In genomic region chr6:72519892-72520663, GRCm38 (mm10) we compare ENCODE assay signal across 8 mouse cellular contexts. TPM values are rescaled to one million over a fixed set of nuclear protein-coding genes. Genes with fewer than 3 reads are reported as not detected.
DNase-seq lines count a peak whose midpoint lies in the region; ATAC-seq and TF ChIP-seq lines count a peak whose summit lies in the region.

No protein-coding gene starts in this region.

- H3K27ac ChIP-seq in heart, embryonic 11.5 days (ENCODE audit: low read depth, low read length): no peak overlapping the region
- peak overlapping the region; percentile 80 for H3K27ac ChIP-seq in embryonic facial prominence, embryonic 10.5 days (replicated peaks)
- H3K27ac ChIP-seq in heart, embryonic 13.5 days (replicated peaks): peak overlapping the region; percentile 49

- no peak; the same call in 1 of the 2 replicates for ATAC-seq in heart, embryonic 11.5 days (replicated peaks; ENCODE audit: insufficient number of reproducible peaks, low FRiP score, low TSS enrichment)
- no peak for ATAC-seq in heart, embryonic 13.5 days (ENCODE audit: extremely low read depth, insufficient number of reproducible peaks, low FRiP score, low TSS enrichment)
- ATAC-seq in inflammation-experienced regulatory T-cells, adult 6 months: no peak
- ATAC-seq in activated CD4-positive, CD25-positive, alpha-beta regulatory T cell, adult 4 months: no peak

- no peak overlapping the region for H3K4me2 ChIP-seq in heart, embryonic 11.5 days
- peak overlapping the region; percentile 32 for H3K4me2 ChIP-seq in heart, embryonic 13.5 days
- H3K4me2 ChIP-seq in myocyte (ENCODE audit: low read depth): peak overlapping the region; percentile 24

- no peaks in the 10 kb centered on the region for H3K79me2 ChIP-seq in myocyte (ENCODE audit: control insufficient read depth, insufficient read depth)

- no peak overlapping the region for H3ac ChIP-seq in myocyte (ENCODE audit: control insufficient read depth, insufficient read length)

- peaks cover 9% of the 10 kb centered on the region; the same call in 1 of the 2 replicates for H3K4me1 ChIP-seq in heart, embryonic 11.5 days (ENCODE audit: control insufficient read depth, insufficient read depth, low read length)
- peaks cover 24% of the 10 kb centered on the region for H3K4me1 ChIP-seq in embryonic facial prominence, embryonic 10.5 days
- peaks cover 14% of the 10 kb centered on the region for H3K4me1 ChIP-seq in heart, embryonic 13.5 days

- TF ChIP-seq POLR2A in myocyte (IDR thresholded peaks at IDR 0.05; ENCODE audit: insufficient read length, low read depth): no peak

- H3K4me3 ChIP-seq in heart, embryonic 11.5 days (ENCODE audit: low read depth, low read length): no peak overlapping the region
- H3K4me3 ChIP-seq in embryonic facial prominence, embryonic 10.5 days: peak overlapping the region; percentile 37
- H3K4me3 ChIP-seq in heart, embryonic 13.5 days: no peak overlapping the region
- no peak overlapping the region for H3K4me3 ChIP-seq in myocyte

- no peaks in the 10 kb centered on the region for H3K36me3 ChIP-seq in heart, embryonic 11.5 days (ENCODE audit: control insufficient read depth, insufficient read depth, low read length)
- H3K36me3 ChIP-seq in embryonic facial prominence, embryonic 10.5 days (replicated peaks): no peaks in the 10 kb centered on the region
- no peaks in the 10 kb centered on the region for H3K36me3 ChIP-seq in heart, embryonic 13.5 days
- H3K36me3 ChIP-seq in myocyte (ENCODE audit: control insufficient read depth, insufficient read depth): no peaks in the 10 kb centered on the region

- H3K9me3 ChIP-seq in heart, embryonic 11.5 days (replicated peaks; ENCODE audit: control insufficient read depth, low read length): no peaks in the 10 kb centered on the region
- no peaks in the 10 kb centered on the region for H3K9me3 ChIP-seq in embryonic facial prominence, embryonic 10.5 days
- no peaks in the 10 kb centered on the region for H3K9me3 ChIP-seq in heart, embryonic 13.5 days

- DNase-seq in heart, adult 11 months: peak; percentile 98
- peak; percentile 70 for DNase-seq in embryonic facial prominence, embryonic 10.5 days (ENCODE audit: low spot score)
- peak; percentile 36 to 48 for DNase-seq in layer of hippocampus, postnatal 25 days (ENCODE audit: extremely low spot score in 1 of 2, low spot score in 1 of 2)

- H3K27me3 ChIP-seq in heart, embryonic 11.5 days (ENCODE audit: control insufficient read depth, insufficient read depth, low read length): no peaks in the 10 kb centered on the region
- no peaks in the 10 kb centered on the region for H3K27me3 ChIP-seq in embryonic facial prominence, embryonic 10.5 days (replicated peaks; ENCODE audit: low read depth, poor library complexity, severe bottlenecking)
- no peaks in the 10 kb centered on the region for H3K27me3 ChIP-seq in heart, embryonic 13.5 days (replicated peaks)
- H3K27me3 ChIP-seq in myocyte (ENCODE audit: control insufficient read depth, insufficient read depth, insufficient read length): no peaks in the 10 kb centered on the region

- 19% methylated on average over 10 of the region's 10 CpGs for WGBS in heart, embryonic 11.5 days (ENCODE audit: insufficient replicate concordance)
- WGBS in embryonic facial prominence, embryonic 10.5 days: 21% methylated on average over 10 of the region's 10 CpGs
- WGBS in heart, embryonic 13.5 days: 19% methylated on average over 10 of the region's 10 CpGs

- no peak overlapping the region for H3K9ac ChIP-seq in heart, embryonic 11.5 days (ENCODE audit: low read depth, low read length)
- 0 out of 2 replicates have a peak overlapping the region, but pooled peaks have one; percentile 20 for H3K9ac ChIP-seq in heart, embryonic 13.5 days

TF ChIP-seq in myocyte, 11 proteins besides CTCF, POLR2A, EP300 and RAD21:
- no peak for TF ChIP-seq CEBPB (IDR thresholded peaks at IDR 0.05; ENCODE audit: insufficient read depth, poor library complexity, severe bottlenecking)

RNA-seq across cellular contexts. Expression of gene Sh2d6, which starts 1.4 kb away (rescaled TPM):
- polyA plus RNA-seq in heart, embryonic 11.5 days (2014; fragmentation: Nextera tagmentation; extraction: Ambion mirVana): not detected in 2 replicates
- polyA plus RNA-seq in embryonic facial prominence, embryonic 10.5 days (2016; fragmentation: Nextera tagmentation; extraction: Ambion mirVana): 0.16 and 0.19 TPM in 2 replicates
- 0.21 TPM in 1 of 2 replicates, not detected in the other for polyA plus RNA-seq in heart, embryonic 13.5 days (2015; fragmentation: Nextera tagmentation; extraction: Ambion mirVana)
- total RNA-seq in layer of hippocampus, postnatal 25 days (2021): 1 to 10 TPM in 1 of 2 experiments, under 1 TPM in 1; 0.62 to 1.3 TPM
- 1.1 TPM for polyA plus RNA-seq in myocyte (2012; fragmentation: generic; extraction: Trizol)
- not detected for polyA plus RNA-seq in inflammation-experienced regulatory T-cells, adult 6 months (2017; shearing (Covaris generic))
- polyA plus RNA-seq in activated CD4-positive, CD25-positive, alpha-beta regulatory T cell, adult 4 months (2017; shearing (Covaris generic)): not detected

RNA-seq across cellular contexts. Expression of gene Capg, which starts 24.1 kb away (rescaled TPM):
- polyA plus RNA-seq in heart, embryonic 11.5 days (2014; fragmentation: Nextera tagmentation; extraction: Ambion mirVana): 22.7 and 25.9 TPM in 2 replicates
- polyA plus RNA-seq in embryonic facial prominence, embryonic 10.5 days (2016; fragmentation: Nextera tagmentation; extraction: Ambion mirVana): 14.8 and 16.0 TPM in 2 replicates
- polyA plus RNA-seq in heart, embryonic 13.5 days (2015; fragmentation: Nextera tagmentation; extraction: Ambion mirVana): 25.1 and 25.4 TPM in 2 replicates
- 1 to 10 TPM; 3.5 to 4.0 TPM for total RNA-seq in layer of hippocampus, postnatal 25 days (2021)
- polyA plus RNA-seq in myocyte (2012; fragmentation: generic; extraction: Trizol): 394 TPM
- polyA plus RNA-seq in inflammation-experienced regulatory T-cells, adult 6 months (2017; shearing (Covaris generic)): 100 to 1,000 TPM; 499 to 613 (median 536) TPM
- polyA plus RNA-seq in activated CD4-positive, CD25-positive, alpha-beta regulatory T cell, adult 4 months (2017; shearing (Covaris generic)): 100 to 1,000 TPM; 595 to 746 TPM

Comparison
In these comparisons a context has a peak if more than half of its experiments do, and no peak if none do; other contexts are left out.
1. DNase-seq: peak in every context shown above with its lines; median percentile 98 in heart, adult 11 months; 70 in embryonic facial prominence, embryonic 10.5 days; 42 in layer of hippocampus, postnatal 25 days.
2. RNA of gene Capg, which starts 24.1 kb away (polyA plus RNA-seq): 595 to 746 TPM in activated CD4-positive, CD25-positive, alpha-beta regulatory T cell, adult 4 months, 499 to 613 TPM in inflammation-experienced regulatory T-cells, adult 6 months and 394 TPM in myocyte (single experiment); 22.7 to 25.9 TPM in heart, embryonic 11.5 days, 25.1 to 25.4 TPM in heart, embryonic 13.5 days and 14.8 to 16.0 TPM in embryonic facial prominence, embryonic 10.5 days; every median in the first group is over 10 times any median in the second.